Mouse (Mus musculus): ENCODE measurements around the gene Anxa8. TPM values are rescaled to one million over a fixed set of nuclear protein-coding genes. Genes with fewer than 3 reads are reported as not detected.

Gene Anxa8
- polyA plus RNA-seq, 1 experiment from 2014 or later, result not detected

- Histone ChIP-seq H3K9me3 (no peaks in the 10 kb centered on the region), H3K27ac (no peak overlapping the region), H3K27me3 (no peaks in the 10 kb centered on the region), H3K4me1 (replicated peaks) (no peaks in the 10 kb centered on the region; the same call in 1 of the 2 replicates), H3K36me3 (no peaks in the 10 kb centered on the region), H3K4me2 (no peak overlapping the region), H3K4me3 (no peak overlapping the region), H3K9ac (no peak overlapping the region)
- no peak for ATAC-seq (ENCODE audit: low FRiP score)
- WGBS, result 90% methylated on average over 4 of the region's 4 CpGs
Observed at GRCm38 (mm10) chr14:34121691-34122090, 35.9 kb downstream of the Anxa8 start.

DNA sequence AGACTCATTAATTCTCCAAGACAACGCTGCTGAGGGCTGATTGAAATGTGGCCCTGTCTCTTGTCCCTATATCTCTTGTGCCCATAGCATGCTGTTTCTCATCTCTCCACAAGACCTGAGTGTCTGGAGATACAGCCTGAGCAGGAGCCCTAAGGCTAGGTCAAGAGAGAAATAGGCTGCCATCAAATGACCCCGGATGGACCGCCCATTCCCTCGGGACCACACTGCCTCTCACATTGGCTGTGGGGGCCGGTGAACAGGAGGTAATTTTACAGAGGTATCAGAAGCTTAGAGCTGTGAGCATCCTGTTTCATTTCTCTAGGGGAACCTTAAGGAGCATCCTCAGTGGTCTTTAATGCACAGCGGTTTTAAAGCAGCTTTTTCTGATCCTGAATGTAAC lies 45.4 kb downstream of the Anxa8 start:
- Histone ChIP-seq H3K36me3 (no peaks in the 10 kb centered on the region), H3K9ac (no peak overlapping the region), H3K9me3 (no peaks in the 10 kb centered on the region), H3K27ac (no peak overlapping the region), H3K4me1 (replicated peaks) (peaks cover 6% of the 10 kb centered on the region; the same call in 1 of the 2 replicates), H3K27me3 (no peaks in the 10 kb centered on the region), H3K4me3 (no peak overlapping the region), H3K4me2 (no peak overlapping the region)
- whole genome bisulfite sequencing, result 64% methylated on average over 6 of the region's 6 CpGs
- ATAC-seq (ENCODE audit: low FRiP score), result no peak

GRCm38 (mm10) chr14:34135391-34135790 lies 49.6 kb downstream of the Anxa8 start:
- no peaks in the 10 kb centered on the region for H3K9me3 ChIP-seq
- H3K4me1 ChIP-seq (replicated peaks), result peaks cover 6% of the 10 kb centered on the region; the same call in 1 of the 2 replicates
- no peak overlapping the region for H3K4me2 ChIP-seq
- ATAC-seq (ENCODE audit: low FRiP score), result no peak
- H3K27me3 ChIP-seq, result no peaks in the 10 kb centered on the region
- no peak overlapping the region for H3K9ac ChIP-seq
- no peak overlapping the region for H3K4me3 ChIP-seq
- H3K36me3 ChIP-seq, result no peaks in the 10 kb centered on the region
- H3K27ac ChIP-seq, result no peak overlapping the region

DNA sequence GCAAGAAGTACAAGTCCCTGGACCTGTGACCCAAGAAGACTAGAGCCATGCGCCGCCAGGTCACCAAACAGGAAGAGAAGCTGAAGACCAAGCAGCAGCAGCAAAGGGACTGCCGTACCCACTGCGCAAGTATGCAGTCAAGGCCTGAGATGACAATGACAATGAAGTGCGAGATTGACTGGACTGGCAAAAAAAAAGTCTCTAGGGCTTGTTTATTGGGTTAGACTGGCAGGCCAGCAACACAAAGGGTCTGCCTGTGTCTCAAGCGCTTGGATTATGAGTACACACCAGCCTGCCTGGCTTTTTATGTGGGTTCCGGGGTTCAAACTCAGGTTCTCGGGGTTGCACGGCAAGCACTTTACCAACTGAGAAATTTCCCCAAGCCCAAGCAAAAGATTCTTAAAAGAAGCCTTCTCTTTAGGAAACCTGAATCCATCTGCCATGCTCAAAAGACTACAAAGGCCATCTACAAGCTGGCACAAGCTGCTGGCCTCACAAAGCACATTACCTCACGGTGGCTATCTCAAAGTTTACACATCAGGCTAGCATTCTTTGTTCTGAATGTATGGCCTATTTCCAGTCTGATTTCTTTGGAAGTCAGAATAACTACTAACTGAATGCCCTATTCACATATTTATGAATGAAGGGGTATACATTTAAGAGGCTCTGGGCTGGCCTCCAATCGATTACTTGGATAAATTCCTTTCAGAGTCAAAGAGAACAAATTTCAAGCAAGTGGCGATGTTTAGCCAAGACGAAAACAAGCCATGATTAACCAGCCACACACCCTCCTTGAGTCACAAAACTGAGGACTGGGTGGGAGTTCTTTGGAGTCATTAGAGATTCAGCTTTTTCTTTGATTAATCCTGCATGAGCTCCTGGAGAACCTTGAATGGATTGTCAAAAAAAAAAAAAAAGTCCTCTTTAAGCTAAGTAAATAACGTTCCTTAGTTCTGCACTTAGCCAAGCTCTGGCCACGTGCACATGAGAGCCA lies 54.2 kb downstream of the Anxa8 start:
- no peak overlapping the region for H3K4me3 ChIP-seq
- no peaks in the 10 kb centered on the region for H3K4me1 ChIP-seq (replicated peaks)
- H3K9ac ChIP-seq, result no peak overlapping the region
- no peak for ATAC-seq (ENCODE audit: low FRiP score)
- H3K36me3 ChIP-seq, result no peaks in the 10 kb centered on the region
- no peak overlapping the region for H3K4me2 ChIP-seq
- 80% methylated on average over 15 of the region's 15 CpGs for whole genome bisulfite sequencing
- no peaks in the 10 kb centered on the region for H3K27me3 ChIP-seq
- no peaks in the 10 kb centered on the region for H3K9me3 ChIP-seq
- H3K27ac ChIP-seq, result no peak overlapping the region

DNA sequence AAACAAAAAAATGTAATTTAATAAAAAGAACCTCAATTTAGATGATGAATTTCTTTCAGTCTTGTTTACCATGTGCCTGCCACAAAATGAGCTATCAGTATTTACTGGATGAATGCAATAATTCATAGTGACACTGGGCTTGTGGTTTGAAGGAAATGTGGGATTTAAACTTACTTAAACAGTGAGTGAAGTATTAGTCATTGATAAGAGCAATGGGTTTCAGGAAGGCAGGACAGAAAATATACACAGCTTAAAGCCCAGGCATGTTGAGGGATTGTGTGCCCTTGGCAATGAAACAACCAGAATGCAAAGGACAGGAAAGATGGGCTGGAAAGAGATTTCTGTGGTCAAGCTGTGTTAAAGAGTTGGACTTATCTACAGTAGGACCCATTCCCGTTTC lies 56.5 kb downstream of the Anxa8 start:
- Histone ChIP-seq H3K27me3 (no peaks in the 10 kb centered on the region), H3K4me2 (no peak overlapping the region), H3K27ac (no peak overlapping the region), H3K4me3 (no peak overlapping the region), H3K4me1 (replicated peaks) (no peaks in the 10 kb centered on the region), H3K9ac (no peak overlapping the region), H3K9me3 (no peaks in the 10 kb centered on the region), H3K36me3 (no peaks in the 10 kb centered on the region)
- no peak for ATAC-seq (ENCODE audit: low FRiP score)
- 83% methylated on average over 1 of the region's 1 CpGs for WGBS

DNA sequence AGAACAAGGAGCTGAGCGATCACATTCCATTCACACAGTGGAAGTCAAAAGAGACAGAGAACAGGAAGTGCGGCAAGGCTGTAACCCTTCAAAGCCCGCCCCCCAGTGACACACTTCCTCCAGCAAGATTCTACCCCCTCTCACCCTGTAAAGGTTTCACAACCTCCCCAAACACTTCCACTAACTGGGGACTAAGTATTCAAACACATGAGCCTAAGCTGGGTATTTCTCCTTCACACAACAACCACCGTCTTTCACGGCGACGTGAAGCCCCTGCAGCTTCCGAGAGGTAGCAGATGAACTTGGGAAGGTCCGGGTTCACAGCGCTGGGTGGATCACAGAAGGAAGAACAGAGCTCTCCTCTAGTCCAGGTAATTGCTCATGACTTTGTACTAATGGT lies 57.1 kb downstream of the Anxa8 start:
- no peaks in the 10 kb centered on the region for H3K9me3 ChIP-seq
- H3K27me3 ChIP-seq, result no peaks in the 10 kb centered on the region
- H3K27ac ChIP-seq, result no peak overlapping the region
- no peak overlapping the region for H3K4me3 ChIP-seq
- WGBS, result 93% methylated on average over 10 of the region's 10 CpGs
- H3K4me2 ChIP-seq, result no peak overlapping the region
- ATAC-seq (ENCODE audit: low FRiP score), result no peak
- H3K36me3 ChIP-seq, result no peaks in the 10 kb centered on the region
- H3K9ac ChIP-seq, result no peak overlapping the region
- H3K4me1 ChIP-seq (replicated peaks), result no peaks in the 10 kb centered on the region

Other genes starting within 250 kb of the Anxa8 start
- gene Gdf10, start 162.4 kb upstream of the Anxa8 start, polyA plus RNA-seq (2015; fragmentation: Nextera tagmentation; extraction: Ambion mirVana), result 5.2 and 5.6 TPM in 2 replicates
- gene Gdf2, start 144.9 kb upstream of the Anxa8 start, polyA plus RNA-seq (2015; fragmentation: Nextera tagmentation; extraction: Ambion mirVana), result not detected in 2 replicates
- gene Rbp3, start 132.0 kb upstream of the Anxa8 start, polyA plus RNA-seq (2015; fragmentation: Nextera tagmentation; extraction: Ambion mirVana), result not detected in 2 replicates
- 0.32 and 0.41 TPM in 2 replicates for gene Zfp488, start 107.2 kb upstream of the Anxa8 start, polyA plus RNA-seq (2015; fragmentation: Nextera tagmentation; extraction: Ambion mirVana)
- not detected in 2 replicates for gene Gm30083, start 70.8 kb upstream of the Anxa8 start, polyA plus RNA-seq (2015; fragmentation: Nextera tagmentation; extraction: Ambion mirVana)
- not detected in 2 replicates for gene Gm5460, start 69.2 kb upstream of the Anxa8 start, polyA plus RNA-seq (2015; fragmentation: Nextera tagmentation; extraction: Ambion mirVana)
- not detected in 2 replicates for gene Antxrl, start 33.3 kb upstream of the Anxa8 start, polyA plus RNA-seq (2015; fragmentation: Nextera tagmentation; extraction: Ambion mirVana)
- gene A630023A22Rik, start 16.8 kb downstream of the Anxa8 start, polyA plus RNA-seq (2015; fragmentation: Nextera tagmentation; extraction: Ambion mirVana), result not detected in 2 replicates
- 0.13 and 0.18 TPM in 2 replicates for gene Npy4r, start 66.5 kb downstream of the Anxa8 start, polyA plus RNA-seq (2015; fragmentation: Nextera tagmentation; extraction: Ambion mirVana)
- gene Gprin2, start 115.7 kb downstream of the Anxa8 start, polyA plus RNA-seq (2015; fragmentation: Nextera tagmentation; extraction: Ambion mirVana), result 4.8 and 5.5 TPM in 2 replicates
- gene Syt15, start 133.6 kb downstream of the Anxa8 start, polyA plus RNA-seq (2015; fragmentation: Nextera tagmentation; extraction: Ambion mirVana), result 0.48 and 0.68 TPM in 2 replicates
- 5.9 and 8.7 TPM in 2 replicates for gene Shld2, start 224.5 kb downstream of the Anxa8 start, polyA plus RNA-seq (2015; fragmentation: Nextera tagmentation; extraction: Ambion mirVana)
- gene Glud1, start 224.7 kb downstream of the Anxa8 start, polyA plus RNA-seq (2015; fragmentation: Nextera tagmentation; extraction: Ambion mirVana), result 88.5 and 100.0 TPM in 2 replicates

Data from hindbrain, embryonic 13.5 days (tissue).